Mouse (Mus musculus): ENCODE measurements around the gene Nutf2.
"Not testable (repeated sequence)": the region's sequence is repeated elsewhere in the genome, so short reads cannot be mapped to it uniquely, and the experiment has no call there.

Nutf2 gene

GRCm38 (mm10) chr8:105860143-105860981 lies at the start of gene Nutf2:
Gene Nutf2, plus strand, starts transcription at chr8:105860580.
- DNase-seq: peak; percentile 97

- DNase-seq: no peak
Observed at GRCm38 (mm10) chr8:105811061-105811460, 49.3 kb upstream of the Nutf2 start.

- DNase-seq: no peak
Observed at GRCm38 (mm10) chr8:105811543-105811942, 48.8 kb upstream of the Nutf2 start.

GRCm38 (mm10) chr8:105812511-105812910 lies 47.9 kb upstream of the Nutf2 start:
- no peak for DNase-seq

DNA sequence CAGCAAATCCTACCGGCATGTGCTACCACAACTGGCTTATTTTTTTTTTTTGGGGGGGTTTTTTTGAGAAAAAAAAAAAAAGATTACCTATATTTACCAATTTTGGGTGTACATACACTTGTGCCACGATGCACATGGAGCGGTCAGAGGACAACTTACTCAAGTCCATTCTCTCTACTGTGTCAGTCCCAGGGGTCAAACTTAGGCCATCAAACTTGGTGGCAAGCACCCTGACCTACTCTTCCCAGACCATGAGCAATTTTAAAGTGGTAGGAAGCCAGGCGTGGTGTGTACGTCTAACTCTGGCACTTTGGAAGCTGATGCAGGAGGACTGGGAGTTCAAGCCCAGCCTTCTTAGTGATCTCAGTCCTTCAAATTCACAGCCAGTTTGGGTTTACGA lies 47.1 kb upstream of the Nutf2 start:
- no peak for DNase-seq

DNA sequence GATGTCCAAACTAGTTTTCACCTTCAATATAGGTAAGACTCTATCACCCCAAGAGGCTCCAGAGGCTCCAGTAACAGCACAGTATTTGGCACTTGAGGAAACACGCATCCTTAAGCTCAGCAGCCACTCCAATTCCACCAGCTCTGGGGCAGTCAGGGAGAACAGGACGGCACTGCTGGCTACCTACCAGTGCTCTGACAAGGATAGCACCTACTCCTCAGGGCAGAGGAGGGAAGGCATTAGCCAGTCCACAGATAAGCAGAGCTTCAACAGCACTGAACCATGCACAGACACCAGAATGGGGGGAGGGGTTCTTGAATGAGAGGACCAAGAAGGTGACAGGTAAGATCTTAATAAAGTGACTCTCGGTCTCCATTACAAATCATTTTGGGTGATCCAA lies 40.7 kb upstream of the Nutf2 start:
- DNase-seq: no peak

GRCm38 (mm10) chr8:105820925-105821324 lies 39.5 kb upstream of the Nutf2 start:
- no peak for DNase-seq

- DNase-seq: no peak
Observed at GRCm38 (mm10) chr8:105825506-105825905, 34.9 kb upstream of the Nutf2 start.

DNA sequence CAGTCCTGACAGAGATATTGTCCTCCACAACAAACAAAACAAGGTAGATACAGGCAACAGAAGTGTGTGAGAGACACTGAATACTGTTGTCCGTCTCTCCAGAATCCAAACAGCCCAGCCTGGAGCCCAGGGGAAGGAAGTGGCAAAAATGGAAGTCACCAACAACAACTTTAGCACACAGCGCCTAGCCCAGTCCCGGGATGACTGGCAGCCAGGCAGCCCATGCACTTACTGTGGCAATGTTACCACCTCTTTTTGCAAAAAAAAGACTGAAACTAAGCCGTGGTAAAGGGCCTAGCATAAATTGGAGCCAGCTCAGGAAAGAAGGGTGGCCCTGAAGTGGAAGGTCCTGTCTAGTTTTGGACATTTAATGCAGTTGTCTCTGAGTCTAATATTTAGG lies 34.0 kb upstream of the Nutf2 start:
- no peak for DNase-seq

- DNase-seq: peak; percentile 99
Observed at GRCm38 (mm10) chr8:105826861-105827848, 33.2 kb upstream of the Nutf2 start, which contains the start of the genes Ranbp10 and Tsnaxip1. Gene Ranbp10, minus strand, starts transcription at chr8:105827350. Gene Tsnaxip1, plus strand, starts transcription at chr8:105827731.

DNA sequence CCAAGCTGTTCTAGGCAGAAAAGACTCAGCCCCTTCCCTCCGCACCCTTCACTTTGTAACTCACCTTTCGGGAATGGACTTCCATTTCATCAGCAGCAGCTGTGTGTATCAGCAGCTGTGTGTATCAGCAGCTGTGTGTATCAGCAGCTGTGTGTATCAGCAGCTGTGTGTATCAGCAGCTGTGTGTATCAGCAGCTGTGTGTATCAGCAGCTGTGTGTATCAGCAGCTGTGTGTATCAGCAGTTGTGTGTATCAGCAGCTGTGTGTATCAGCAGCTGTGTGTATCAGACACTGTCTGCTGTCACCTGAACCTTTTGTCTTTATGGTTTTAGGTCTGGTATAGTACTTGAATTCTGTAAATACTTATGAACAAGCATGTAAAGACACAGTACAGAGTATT lies 26.6 kb upstream of the Nutf2 start:
- DNase-seq: not testable (repeated sequence)

DNA sequence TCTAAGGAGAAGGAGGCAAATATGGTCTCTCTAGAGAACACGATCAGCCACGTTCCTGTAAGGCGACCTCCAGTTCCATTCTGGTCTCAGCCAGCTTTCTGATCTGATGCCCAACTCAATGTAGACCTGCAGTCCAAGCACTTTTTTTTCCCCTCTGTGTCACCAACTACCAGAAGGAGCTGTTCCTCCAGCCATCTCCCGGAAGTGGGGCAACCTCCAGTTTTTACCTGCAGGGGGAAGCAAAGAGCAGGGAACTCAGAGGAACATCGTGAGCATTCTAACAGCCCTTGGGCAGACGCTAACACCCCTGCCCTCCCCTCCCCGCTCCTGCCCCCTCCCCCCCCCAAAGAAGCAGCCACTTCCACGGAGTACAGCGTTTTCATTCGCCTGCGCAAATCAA lies 25.1 kb upstream of the Nutf2 start:
- peak; percentile 55 for DNase-seq

DNA sequence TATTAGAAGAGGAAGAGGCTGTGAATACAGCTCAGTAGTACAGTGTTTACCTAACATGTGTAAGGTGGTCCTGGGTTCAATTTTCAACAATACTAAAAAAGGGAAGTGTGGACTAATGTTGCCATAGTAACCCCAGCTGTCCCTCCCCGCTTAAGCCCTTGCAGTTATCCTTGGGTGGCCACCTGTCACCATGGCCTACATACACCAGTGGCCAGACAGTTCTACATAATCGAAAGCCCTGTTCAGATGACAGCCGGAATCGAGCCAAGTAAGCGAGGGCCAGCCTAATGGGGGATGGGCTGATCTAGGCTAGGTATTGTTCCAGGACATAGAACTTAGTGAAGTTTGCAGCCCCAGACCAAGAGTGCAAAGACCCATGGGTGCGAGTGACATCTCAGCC lies 23.4 kb upstream of the Nutf2 start:
- DNase-seq: no peak

GRCm38 (mm10) chr8:105839209-105839608 lies 21.2 kb upstream of the Nutf2 start:
- DNase-seq: no peak

DNA sequence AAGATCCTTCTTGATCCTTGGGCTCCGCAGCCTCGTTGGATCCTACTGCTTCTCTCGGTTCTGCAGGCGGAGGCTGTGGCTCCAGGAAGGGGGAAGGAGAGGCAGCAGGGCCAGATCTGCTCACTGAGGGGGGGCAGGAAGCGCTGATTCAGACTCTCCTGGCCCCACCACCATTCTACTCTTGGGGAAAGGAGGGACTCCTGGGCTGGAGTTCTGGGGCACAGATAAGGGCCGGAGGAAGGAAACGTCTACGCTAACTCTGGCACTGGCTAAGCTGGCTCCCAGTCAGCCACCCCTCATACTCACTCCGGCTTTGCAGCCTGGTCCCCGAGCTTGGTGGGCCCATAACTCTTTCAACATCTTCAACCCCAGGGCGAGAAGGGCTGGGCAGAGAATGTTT lies 13.7 kb upstream of the Nutf2 start:
- DNase-seq: no peak

GRCm38 (mm10) chr8:105850014-105850413 lies 10.4 kb upstream of the Nutf2 start:
- no peak for DNase-seq

GRCm38 (mm10) chr8:105850611-105851010 lies 9.8 kb upstream of the Nutf2 start:
- no peak for DNase-seq

DNA sequence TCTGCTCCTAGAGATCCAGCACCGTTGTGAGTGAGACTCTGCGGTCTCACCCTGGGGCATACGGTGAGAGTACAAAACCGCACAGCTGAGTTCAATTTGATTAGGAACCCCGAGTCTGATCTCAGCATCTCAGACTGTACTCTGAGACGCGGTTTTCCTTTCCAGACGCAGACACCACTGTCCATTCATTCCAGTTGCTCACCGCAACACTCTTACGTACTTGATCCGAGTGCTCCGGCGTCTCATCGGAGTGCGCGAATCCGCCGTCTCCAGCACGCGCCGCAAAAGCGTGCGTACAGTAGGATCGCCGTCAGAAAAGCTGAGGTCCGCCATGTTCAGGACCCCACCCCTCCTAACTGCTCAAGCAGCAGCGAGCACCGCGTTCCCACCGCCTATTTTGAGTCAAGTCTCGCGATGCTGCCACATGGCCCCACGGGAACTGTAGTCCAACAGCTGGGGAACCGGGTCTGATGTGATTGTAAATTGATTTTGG lies 8.7 kb upstream of the Nutf2 start:
- DNase-seq: peak; percentile 92

- no peak for DNase-seq
Observed at GRCm38 (mm10) chr8:105852146-105852729, 8.1 kb upstream of the Nutf2 start.

GRCm38 (mm10) chr8:105853178-105853577 lies 7.2 kb upstream of the Nutf2 start, which contains the start of gene Cenpt:
Gene Cenpt, minus strand, starts transcription at chr8:105853278.
- DNase-seq: no peak

DNA sequence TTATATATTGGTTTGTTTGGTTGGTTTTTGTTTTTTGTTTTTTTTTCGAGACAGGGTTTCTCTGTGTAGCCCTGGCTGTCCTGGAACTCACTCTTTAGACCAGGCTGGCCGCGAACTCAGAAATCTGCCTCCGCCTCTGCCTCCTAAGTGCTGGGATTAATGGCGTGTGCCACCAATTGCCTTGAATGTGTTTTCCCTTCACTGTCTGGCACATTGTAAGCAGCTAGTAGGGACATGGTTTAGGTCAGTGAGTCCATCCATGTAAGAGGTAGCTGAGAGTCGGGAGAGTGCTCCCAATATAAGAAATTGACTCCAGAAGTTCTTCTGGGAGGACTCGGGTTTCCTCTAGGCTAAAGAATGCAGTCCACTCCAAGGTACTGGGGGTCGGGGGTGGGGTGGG lies 6.1 kb upstream of the Nutf2 start:
- DNase-seq: no peak

DNA sequence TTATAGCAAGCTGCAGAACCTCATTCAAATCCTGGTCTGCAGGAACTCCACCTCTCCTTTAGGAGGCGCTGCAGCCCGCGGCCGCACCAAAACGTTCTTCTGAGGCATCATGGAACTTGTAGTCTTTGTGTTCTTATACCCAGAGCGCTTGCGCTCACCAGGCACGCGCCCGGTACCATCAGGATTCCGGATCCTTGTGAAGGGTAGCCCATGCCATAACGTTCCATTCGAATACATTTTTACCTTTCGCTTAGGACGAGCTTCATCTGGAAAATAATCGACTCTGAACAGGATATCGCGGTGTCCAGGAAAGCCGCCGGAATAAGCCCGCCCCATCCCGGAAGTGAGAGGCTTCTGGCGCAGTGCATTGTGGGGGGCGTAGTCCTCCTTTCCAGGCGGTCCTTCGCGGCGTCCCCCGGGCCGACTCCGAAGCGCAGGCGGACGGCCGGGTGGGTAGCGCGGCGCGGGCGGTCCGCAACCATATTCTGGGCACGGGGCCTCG lies 5.6 kb upstream of the Nutf2 start, which contains the start of gene Thap11:
Thap11 (plus strand) TSS at position 418 of the 502 bp plus-strand sequence.
- DNase-seq: peak; percentile 94
